Mouse (Mus musculus) heart, adult 2 months (tissue): ENCODE data around the gene Pgm1. TPM values are rescaled to one million over a fixed set of nuclear protein-coding genes. Genes with fewer than 3 reads are reported as not detected.
A peak's percentile ranks its signal among the peaks of the same experiment; 100 is the strongest.

Experiments used
- DNase-seq, 2 experiments: peaks; one replicate each; pipeline ENCODE4 v3.0.0; 2021
- H3K27ac ChIP-seq: fragments of 200-600 bp; 2 replicates; pipeline ENCODE4 v1.8.1; 2022
- H3K27me3 ChIP-seq: fragments of 200-500 bp; 2 replicates; pipeline ENCODE4 v1.6.1; 2012; ENCODE audit warnings: mild to moderate bottlenecking, low read length, inconsistent platforms, mixed read lengths; ENCODE audit not compliant: control insufficient read depth, insufficient read depth
- H3K36me3 ChIP-seq: fragments of 200-500 bp; 2 replicates; pipeline ENCODE4 v1.6.1; 2012; ENCODE audit warnings: low read length, inconsistent platforms; ENCODE audit not compliant: control insufficient read depth, insufficient read depth
- H3K4me1 ChIP-seq: fragments of 200-500 bp; 2 replicates; pipeline ENCODE4 v1.6.1; 2011; ENCODE audit warnings: low read length; ENCODE audit not compliant: control insufficient read depth, insufficient read depth
- H3K4me3 ChIP-seq: fragments of 200-600 bp; 2 replicates; pipeline ENCODE4 v1.8.1; 2022
- H3K79me2 ChIP-seq: fragments of 200-500 bp; replicated peaks from 2 replicates; pipeline ENCODE4 v1.6.1; 2012; ENCODE audit warnings: mild to moderate bottlenecking, inconsistent platforms, low read length, moderate library complexity, mixed read lengths; ENCODE audit not compliant: control insufficient read depth, insufficient read depth
- H3K9ac ChIP-seq: fragments of 200-500 bp; 2 replicates; pipeline ENCODE4 v1.6.1; 2012; ENCODE audit warnings: low read depth, mild to moderate bottlenecking, control low read depth, inconsistent platforms, low read length, mixed read lengths
- CTCF ChIP-seq: fragments of 200-600 bp; IDR thresholded peaks from 2 replicates; pipeline ENCODE4 v1.8.1; 2022; ENCODE audit warnings: antibody characterized with exemption, mild to moderate bottlenecking, moderate library complexity
- EP300 ChIP-seq: fragments of 200-500 bp; IDR thresholded peaks from 2 replicates; pipeline ENCODE4 v1.6.1; 2011; ENCODE audit warnings: low read depth, low read length, control low read depth; ENCODE audit not compliant: insufficient read depth
- POLR2A ChIP-seq: fragments of 200-500 bp; IDR thresholded peaks from 2 replicates; pipeline ENCODE4 v1.6.1; 2011; ENCODE audit warnings: mild to moderate bottlenecking, low read depth, low read length, control low read depth; ENCODE audit not compliant: insufficient read depth
- WGBS: fragments of 180-500 bp; shearing (Covaris S2); methylation state at CpG from one replicate; pipeline ENCODE4 v1.1.7; 2018; 5-methylcytosine and 5-hydroxymethylcytosine counted together
- intact Hi-C: fragments of 180-260 bp; cut with DNase I; formaldehyde crosslinking; loops from one replicate; pipeline ENCODE4 v1.15.1; 2025
- polyA plus RNA-seq: library from polyadenylated mRNA; depleted of rRNA; stranded (reverse); fragments of >200 nt; gene quantifications from 2 replicates; pipeline ENCODE4 v1.2.3, GENCODE M21; 2012
- total RNA-seq, 2 experiments: library from RNA; stranded (reverse); gene quantifications; 2 replicates each; pipeline ENCODE4 v1.2.3; 2021

The Pgm1 gene
- total and polyA plus RNA-seq, 3 experiments = 157 to 234 (median 203) TPM

DNA sequence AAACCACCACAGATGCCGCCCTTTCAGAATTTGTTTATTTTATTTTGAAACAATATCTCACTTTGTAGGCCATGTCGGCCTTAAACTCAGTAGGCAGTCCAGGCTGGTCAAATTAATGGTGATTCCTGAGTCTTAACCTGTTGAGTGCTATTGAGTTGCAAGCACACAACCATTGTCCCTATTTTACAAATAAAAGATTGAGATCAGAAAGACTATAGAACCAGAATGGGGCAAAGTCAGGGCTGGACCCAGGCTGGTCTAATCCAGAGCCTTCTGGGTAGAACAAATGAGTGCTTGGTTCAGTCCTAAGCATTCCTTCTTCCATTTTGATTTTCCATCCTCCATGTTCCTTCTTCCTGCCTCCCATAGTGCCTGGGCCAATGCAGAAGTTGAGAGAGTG lies 17.3 kb downstream of the Pgm1 start:
- no peak for DNase-seq
- TF ChIP-seq CTCF (no peak), POLR2A (no peak), EP300 (no peak)
- Histone ChIP-seq H3K27me3 (no peaks in the 10 kb centered on the region), H3K4me3 (no peak overlapping the region), H3K9ac (no peak overlapping the region), H3K4me1 (peaks cover 7% of the 10 kb centered on the region), H3K27ac (no peak overlapping the region), H3K79me2 (peaks cover 2% of the 10 kb centered on the region; the same call in 1 of the 2 replicates), H3K36me3 (peaks cover 4% of the 10 kb centered on the region; the same call in 1 of the 2 replicates)
- intact Hi-C loops = loop anchor here (5.0 kb wide), 2 partner anchors 61 to 591 kb away; no protein-coding TSS in a partner anchor
- 90% methylated on average over 2 of the region's 2 CpGs for WGBS

GRCm38 (mm10) chr4:99947192-99947591 lies 18.0 kb downstream of the Pgm1 start:
- Histone ChIP-seq H3K27ac (no peak overlapping the region), H3K27me3 (no peaks in the 10 kb centered on the region), H3K79me2 (peaks cover 2% of the 10 kb centered on the region; the same call in 1 of the 2 replicates), H3K4me1 (peaks cover 2% of the 10 kb centered on the region), H3K36me3 (peaks cover 4% of the 10 kb centered on the region; the same call in 1 of the 2 replicates), H3K4me3 (no peak overlapping the region), H3K9ac (no peak overlapping the region)
- no peak for DNase-seq
- 71% methylated on average over 1 of the region's 1 CpGs for WGBS
- intact Hi-C loops = loop anchor here (1.0 to 5.0 kb wide), 3 partner anchors 60 to 590 kb away; no protein-coding TSS in a partner anchor
- no peak for TF ChIP-seq POLR2A
- TF ChIP-seq CTCF = peak; percentile 70

GRCm38 (mm10) chr4:99947896-99948295 lies 18.7 kb downstream of the Pgm1 start:
- Histone ChIP-seq H3K4me3 (no peak overlapping the region), H3K4me1 (peaks cover 2% of the 10 kb centered on the region; the same call in 1 of the 2 replicates), H3K79me2 (peaks cover 2% of the 10 kb centered on the region; the same call in 1 of the 2 replicates), H3K27ac (no peak overlapping the region), H3K9ac (no peak overlapping the region), H3K36me3 (peaks cover 5% of the 10 kb centered on the region; the same call in 1 of the 2 replicates), H3K27me3 (no peaks in the 10 kb centered on the region)
- TF ChIP-seq CTCF (no peak), EP300 (no peak), POLR2A (no peak)
- WGBS = 100% methylated on average over 1 of the region's 1 CpGs
- DNase-seq = no peak
- intact Hi-C loops = loop anchor here (1.0 to 5.0 kb wide), 3 partner anchors 59 to 589 kb away; no protein-coding TSS in a partner anchor

GRCm38 (mm10) chr4:99953904-99954303 lies 24.7 kb downstream of the Pgm1 start:
- no peak overlapping the region for H3K9ac ChIP-seq
- intact Hi-C loops = loop anchor here (10.0 kb wide), 1 partner anchor 141 kb away; the partner anchor contains the start of gene Ror1

GRCm38 (mm10) chr4:99955396-99955795 lies 26.2 kb downstream of the Pgm1 start:
- DNase-seq = no peak
- no peaks in the 10 kb centered on the region for H3K27me3 ChIP-seq
- H3K36me3 ChIP-seq = peaks cover 3% of the 10 kb centered on the region; the same call in 1 of the 2 replicates
- H3K4me1 ChIP-seq = peaks cover 6% of the 10 kb centered on the region
- TF ChIP-seq POLR2A = no peak
- no peak for TF ChIP-seq CTCF
- no peak for TF ChIP-seq EP300
- H3K4me3 ChIP-seq = no peak overlapping the region
- H3K27ac ChIP-seq = no peak overlapping the region
- H3K9ac ChIP-seq = no peak overlapping the region
- 78% methylated on average over 10 of the region's 10 CpGs for WGBS
- no peaks in the 10 kb centered on the region for H3K79me2 ChIP-seq
- intact Hi-C loops = loop anchor here (10.0 kb wide), 1 partner anchor 139 kb away; the partner anchor contains the start of gene Ror1

More at GRCm38 (mm10) chr4:99953904-99954303, 24.7 kb downstream of the Pgm1 start:
- WGBS = 88% methylated on average over 2 of the region's 2 CpGs
- Histone ChIP-seq H3K27me3 (no peaks in the 10 kb centered on the region), H3K4me1 (peaks cover 4% of the 10 kb centered on the region), H3K27ac (no peak overlapping the region), H3K79me2 (peaks cover 2% of the 10 kb centered on the region; the same call in 1 of the 2 replicates), H3K4me3 (no peak overlapping the region), H3K36me3 (peaks cover 3% of the 10 kb centered on the region; the same call in 1 of the 2 replicates)
- TF ChIP-seq CTCF (no peak), POLR2A (no peak), EP300 (no peak)
- DNase-seq = no peak

GRCm38 (mm10) chr4:99957186-99957585 lies 28.0 kb downstream of the Pgm1 start:
- no peak for DNase-seq
- H3K27ac ChIP-seq = no peak overlapping the region
- no peak overlapping the region for H3K4me3 ChIP-seq
- H3K9ac ChIP-seq = no peak overlapping the region
- TF ChIP-seq POLR2A (no peak), EP300 (no peak), CTCF (no peak)
- H3K4me1 ChIP-seq = peaks cover 6% of the 10 kb centered on the region
- H3K79me2 ChIP-seq = no peaks in the 10 kb centered on the region
- intact Hi-C loops = loop anchor here (10.0 kb wide), 1 partner anchor 138 kb away; the partner anchor contains the start of gene Ror1
- H3K36me3 ChIP-seq = peaks cover 3% of the 10 kb centered on the region; the same call in 1 of the 2 replicates
- 87% methylated on average over 4 of the region's 4 CpGs for WGBS
- H3K27me3 ChIP-seq = no peaks in the 10 kb centered on the region
